Mouse (Mus musculus) hindbrain, embryonic 16.5 days (tissue): Measurements from ENCODE around the gene Fgf9. TPM values are rescaled to one million over a fixed set of nuclear protein-coding genes. Genes with fewer than 3 reads are reported as not detected.

Source experiments
- ATAC-seq: fragments of 200-750 bp; cut with Nextera tagmentation; 2 replicates; pipeline ENCODE4 v1.8.0; 2017; ENCODE audit warnings: moderate TSS enrichment, moderate library complexity
- H3K27ac ChIP-seq: fragments of 300-500 bp; sonication (generic); 2 replicates; pipeline ENCODE4 v1.5.1; 2014; ENCODE audit warnings: low read depth, mild to moderate bottlenecking, control low read depth, low read length, moderate library complexity
- H3K27me3 ChIP-seq: fragments of 300-500 bp; sonication (generic); replicated peaks from 2 replicates; pipeline ENCODE4 v1.6.1; 2014; ENCODE audit warnings: low read length; ENCODE audit not compliant: control insufficient read depth, insufficient read depth
- H3K36me3 ChIP-seq: fragments of 300-500 bp; sonication (generic); 2 replicates; pipeline ENCODE4 v1.6.1; 2014; ENCODE audit warnings: mild to moderate bottlenecking, low read length, moderate library complexity, mixed read lengths; ENCODE audit not compliant: control insufficient read depth, insufficient read depth
- H3K4me1 ChIP-seq: fragments of 300-500 bp; sonication (generic); 2 replicates; pipeline ENCODE4 v1.6.1; 2014; ENCODE audit warnings: low read depth, low read length; ENCODE audit not compliant: control insufficient read depth, insufficient read depth
- H3K4me2 ChIP-seq: fragments of 300-500 bp; sonication (generic); 2 replicates; pipeline ENCODE4 v1.6.1; 2014; ENCODE audit warnings: mild to moderate bottlenecking, low read length, control low read depth, moderate library complexity
- H3K4me3 ChIP-seq: fragments of 300-500 bp; sonication (generic); 2 replicates; pipeline ENCODE4 v1.5.1; 2014; ENCODE audit warnings: mild to moderate bottlenecking, low read length, control low read depth, moderate library complexity
- H3K9ac ChIP-seq: fragments of 300-500 bp; sonication (generic); 2 replicates; pipeline ENCODE4 v1.6.1; 2014; ENCODE audit warnings: low read depth, mild to moderate bottlenecking, control low read depth, low read length, moderate library complexity
- H3K9me3 ChIP-seq: fragments of 300-500 bp; sonication (generic); 2 replicates; pipeline ENCODE4 v1.6.1; 2014; ENCODE audit warnings: mild to moderate bottlenecking, low read length, moderate library complexity; ENCODE audit not compliant: control insufficient read depth
- WGBS: fragments of 180-500 bp; shearing (Covaris S2); extraction: QIAGEN DNeasy Blood & Tissue Kit; methylation state at CpG from one replicate; pipeline ENCODE4 v1.1.7; 2014; 5-methylcytosine and 5-hydroxymethylcytosine counted together
- polyA plus RNA-seq: library from polyadenylated mRNA; unstranded; fragments of >200 nt; fragmentation: Nextera tagmentation; extraction: Ambion mirVana; gene quantifications from 2 replicates; pipeline ENCODE4 v1.2.1, GENCODE M21; 2015

The Fgf9 gene
- polyA plus RNA-seq, 1 experiment from 2014 or later: 31.8 TPM

GRCm38 (mm10) chr14:58111562-58111961 is 41.2 kb downstream of the Fgf9 start:
- no peak for ATAC-seq
- H3K27ac ChIP-seq: no peak overlapping the region
- no peak overlapping the region for H3K4me2 ChIP-seq

GRCm38 (mm10) chr14:58112341-58112740 is 42.0 kb downstream of the Fgf9 start:
- ATAC-seq: peak; percentile 78
- Histone ChIP-seq H3K9ac (no peak overlapping the region), H3K27me3 (no peaks in the 10 kb centered on the region), H3K4me1 (no peaks in the 10 kb centered on the region; the same call in 1 of the 2 replicates), H3K36me3 (no peaks in the 10 kb centered on the region), H3K9me3 (no peaks in the 10 kb centered on the region), H3K27ac (no peak overlapping the region), H3K4me2 (no peak overlapping the region), H3K4me3 (no peak overlapping the region)
- WGBS: 36% methylated on average over 3 of the region's 3 CpGs

More at GRCm38 (mm10) chr14:58111562-58111961, 41.2 kb downstream of the Fgf9 start:
- Histone ChIP-seq H3K9me3 (no peaks in the 10 kb centered on the region), H3K4me1 (no peaks in the 10 kb centered on the region; the same call in 1 of the 2 replicates), H3K4me3 (no peak overlapping the region), H3K36me3 (no peaks in the 10 kb centered on the region), H3K27me3 (no peaks in the 10 kb centered on the region), H3K9ac (no peak overlapping the region)
- 80% methylated on average over 10 of the region's 10 CpGs for WGBS

GRCm38 (mm10) chr14:58113180-58113579 is 42.8 kb downstream of the Fgf9 start:
- Histone ChIP-seq H3K36me3 (no peaks in the 10 kb centered on the region), H3K4me1 (no peaks in the 10 kb centered on the region; the same call in 1 of the 2 replicates), H3K4me3 (no peak overlapping the region), H3K27ac (no peak overlapping the region), H3K9ac (no peak overlapping the region), H3K9me3 (no peaks in the 10 kb centered on the region), H3K27me3 (no peaks in the 10 kb centered on the region), H3K4me2 (peak overlapping the region; percentile 17; the same call in 1 of the 2 replicates)
- WGBS: 40% methylated on average over 6 of the region's 6 CpGs
- ATAC-seq: peak; percentile 70

GRCm38 (mm10) chr14:58114146-58114545 is 43.8 kb downstream of the Fgf9 start:
- no peaks in the 10 kb centered on the region for H3K27me3 ChIP-seq
- H3K36me3 ChIP-seq: no peaks in the 10 kb centered on the region
- no peak overlapping the region for H3K4me2 ChIP-seq
- no peak overlapping the region for H3K27ac ChIP-seq
- no peak overlapping the region for H3K4me3 ChIP-seq
- ATAC-seq: no peak
- H3K9me3 ChIP-seq: no peaks in the 10 kb centered on the region
- no peak overlapping the region for H3K9ac ChIP-seq
- WGBS: 81% methylated on average over 2 of the region's 2 CpGs
- H3K4me1 ChIP-seq: no peaks in the 10 kb centered on the region; the same call in 1 of the 2 replicates

- Histone ChIP-seq H3K4me3 (no peak overlapping the region), H3K9me3 (no peaks in the 10 kb centered on the region), H3K27me3 (no peaks in the 10 kb centered on the region), H3K27ac (no peak overlapping the region), H3K4me1 (no peaks in the 10 kb centered on the region), H3K9ac (no peak overlapping the region), H3K4me2 (no peak overlapping the region), H3K36me3 (no peaks in the 10 kb centered on the region)
- no peak for ATAC-seq
These were observed 54.3 kb downstream of the Fgf9 start for GRCm38 (mm10) chr14:58124625-58125024.

- Histone ChIP-seq H3K9me3 (no peaks in the 10 kb centered on the region), H3K9ac (no peak overlapping the region), H3K36me3 (no peaks in the 10 kb centered on the region), H3K4me1 (no peaks in the 10 kb centered on the region), H3K27me3 (no peaks in the 10 kb centered on the region), H3K4me3 (no peak overlapping the region), H3K27ac (no peak overlapping the region), H3K4me2 (no peak overlapping the region)
- WGBS: 90% methylated on average over 10 of the region's 10 CpGs
- ATAC-seq: no peak
These were observed 56.2 kb downstream of the Fgf9 start for GRCm38 (mm10) chr14:58126508-58126907.

- Histone ChIP-seq H3K27me3 (no peaks in the 10 kb centered on the region), H3K27ac (no peak overlapping the region), H3K4me3 (no peak overlapping the region), H3K9ac (no peak overlapping the region), H3K4me1 (no peaks in the 10 kb centered on the region), H3K9me3 (no peaks in the 10 kb centered on the region), H3K4me2 (no peak overlapping the region), H3K36me3 (no peaks in the 10 kb centered on the region)
- no peak for ATAC-seq
- 93% methylated on average over 1 of the region's 1 CpGs for WGBS
These were observed 69.2 kb downstream of the Fgf9 start for GRCm38 (mm10) chr14:58139506-58140055.

- Histone ChIP-seq H3K4me3 (peak overlapping the region; percentile 1; the same call in 1 of the 2 replicates), H3K36me3 (no peaks in the 10 kb centered on the region), H3K4me2 (peak overlapping the region; percentile 40), H3K4me1 (peaks cover 3% of the 10 kb centered on the region; the same call in 1 of the 2 replicates), H3K9ac (no peak overlapping the region; the same call in 1 of the 2 replicates), H3K27me3 (no peaks in the 10 kb centered on the region), H3K27ac (no peak overlapping the region), H3K9me3 (no peaks in the 10 kb centered on the region)
- ATAC-seq: peak; percentile 58; the same call in 1 of the 2 replicates
- WGBS: 46% methylated on average over 23 of the region's 23 CpGs
These were observed 79.5 kb downstream of the Fgf9 start for GRCm38 (mm10) chr14:58149637-58150470.

GRCm38 (mm10) chr14:58150471-58150855 is 80.1 kb downstream of the Fgf9 start:
- no peak overlapping the region; the same call in 1 of the 2 replicates for H3K4me3 ChIP-seq
- no peaks in the 10 kb centered on the region for H3K36me3 ChIP-seq
- no peak overlapping the region; the same call in 1 of the 2 replicates for H3K9ac ChIP-seq
- H3K9me3 ChIP-seq: no peaks in the 10 kb centered on the region
- H3K27me3 ChIP-seq: no peaks in the 10 kb centered on the region
- no peak for ATAC-seq
- 56% methylated on average over 13 of the region's 13 CpGs for WGBS
- H3K27ac ChIP-seq: no peak overlapping the region
- H3K4me1 ChIP-seq: peaks cover 3% of the 10 kb centered on the region; the same call in 1 of the 2 replicates
- H3K4me2 ChIP-seq: peak overlapping the region; percentile 40
